In the genomic region with DNA sequence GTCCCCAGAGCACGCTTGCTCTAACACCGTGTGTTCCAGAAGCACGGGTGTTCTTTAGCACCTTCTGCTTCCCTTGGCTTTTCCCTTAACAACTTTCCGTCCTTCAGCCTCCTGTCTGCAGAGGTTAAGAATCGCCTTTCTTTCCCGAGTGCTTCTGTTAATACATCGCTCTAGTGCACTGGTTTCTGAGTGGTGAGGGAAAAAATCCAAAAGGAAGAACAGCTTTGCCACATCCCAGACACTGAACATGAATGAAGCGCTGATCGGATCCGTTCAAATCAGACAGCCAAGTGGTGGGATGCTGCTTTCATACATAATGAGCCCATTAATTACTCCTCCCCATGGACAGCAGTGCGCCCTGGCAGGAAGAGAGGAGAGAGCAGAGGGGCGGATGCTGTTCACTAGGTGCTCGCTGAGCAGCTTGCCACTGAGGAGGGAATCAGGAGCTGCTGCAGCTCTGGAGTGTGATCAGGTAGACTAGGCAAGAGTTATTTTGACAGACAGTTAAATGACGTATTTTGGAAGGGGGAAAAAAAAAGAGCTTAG, we compare ENCODE assay signal across 16 mouse cellular contexts. TPM values are rescaled to one million over a fixed set of nuclear protein-coding genes. Genes with fewer than 3 reads are reported as not detected.
A peak's percentile ranks its signal among the peaks of the same experiment; 100 is the strongest.
DNase-seq lines count a peak whose midpoint lies in the region; ATAC-seq lines count a peak whose summit lies in the region.
"Had no signal": no experiment of that assay in that cellular context is flagged by ENCODE, and none has a peak within 500 bp of the region (broad histone marks: within the 10 kb centered on the region; RNA-seq: fewer than 3 reads in every experiment).

No protein-coding gene starts in this region.

- H3K4me1 ChIP-seq in forebrain, embryonic 15.5 days = peaks cover 6% of the 10 kb centered on the region; the same call in 1 of the 2 replicates
- peaks cover 10% of the 10 kb centered on the region; the same call in 1 of the 2 replicates for H3K4me1 ChIP-seq in midbrain, embryonic 15.5 days
- H3K4me1 ChIP-seq: embryonic facial prominence, embryonic 12.5 days; lung, embryonic 15.5 days had no signal

- peak overlapping the region; percentile 19 for H3K4me3 ChIP-seq in forebrain, embryonic 15.5 days
- H3K4me3 ChIP-seq in midbrain, embryonic 15.5 days = peak overlapping the region; percentile 17
- H3K4me3 ChIP-seq: embryonic facial prominence, embryonic 12.5 days; lung, embryonic 15.5 days had no signal

- no peak for DNase-seq in cerebellum, adult 11-12 months
- DNase-seq in left cerebral cortex, postnatal 25 days (ENCODE audit: low spot score in 2 of 2) = peak; percentile 7 to 14
- DNase-seq in left cerebral cortex, postnatal 36 days (ENCODE audit: low spot score in 2 of 2) = no peak
- DNase-seq in ovary, postnatal 10 days (ENCODE audit: low spot score) = no peak
- no peak for DNase-seq in heart, postnatal 4 days
- DNase-seq: kidney, adult 9 months; thymus, postnatal 14 days had no signal

- 0 out of 2 replicates have a peak, but pooled peaks have one; percentile 31 for ATAC-seq in cerebellum, adult (ENCODE audit: insufficient number of reproducible peaks, low FRiP score, low TSS enrichment)
- ATAC-seq in forebrain, embryonic 15.5 days (replicated peaks) = peak; percentile 80
- ATAC-seq in midbrain, embryonic 15.5 days (replicated peaks) = peak; percentile 79

- WGBS in forebrain, embryonic 15.5 days = 33% methylated on average over 14 of the region's 14 CpGs
- WGBS in midbrain, embryonic 15.5 days = 34% methylated on average over 14 of the region's 14 CpGs

- intact Hi-C loops in left cerebral cortex, postnatal 25 days (cut with DNase I) = no loop called here
- intact Hi-C loops in left cerebral cortex, postnatal 36 days (cut with DNase I) = loop anchor here (5.0 to 10.0 kb wide), 2 partner anchors 233 to 770 kb away; no protein-coding TSS in a partner anchor

- no peak overlapping the region; the same call in 1 of the 2 replicates for H3K27ac ChIP-seq in forebrain, embryonic 15.5 days (replicated peaks)
- H3K27ac ChIP-seq in midbrain, embryonic 15.5 days = peak overlapping the region; percentile 33
- H3K27ac ChIP-seq: embryonic facial prominence, embryonic 12.5 days; lung, embryonic 15.5 days had no signal

- peak overlapping the region; percentile 27; the same call in 1 of the 2 replicates for H3K9ac ChIP-seq in forebrain, embryonic 15.5 days (replicated peaks)
- H3K9ac ChIP-seq in midbrain, embryonic 15.5 days = no peak overlapping the region
- H3K9ac ChIP-seq: embryonic facial prominence, embryonic 12.5 days; lung, embryonic 15.5 days had no signal

- H3K36me3 ChIP-seq in forebrain, embryonic 15.5 days = no peaks in the 10 kb centered on the region
- H3K36me3 ChIP-seq in midbrain, embryonic 15.5 days (replicated peaks) = no peaks in the 10 kb centered on the region
- H3K36me3 ChIP-seq: embryonic facial prominence, embryonic 12.5 days; lung, embryonic 15.5 days had no signal

- no peaks in the 10 kb centered on the region for H3K27me3 ChIP-seq in forebrain, embryonic 15.5 days
- H3K27me3 ChIP-seq in midbrain, embryonic 15.5 days (replicated peaks) = no peaks in the 10 kb centered on the region
- H3K27me3 ChIP-seq: embryonic facial prominence, embryonic 12.5 days; lung, embryonic 15.5 days had no signal

- H3K9me3 ChIP-seq in forebrain, embryonic 15.5 days = no peaks in the 10 kb centered on the region
- no peaks in the 10 kb centered on the region for H3K9me3 ChIP-seq in midbrain, embryonic 15.5 days
- H3K9me3 ChIP-seq: embryonic facial prominence, embryonic 12.5 days; lung, embryonic 15.5 days had no signal

- H3K4me2 ChIP-seq in forebrain, embryonic 15.5 days (replicated peaks) = peak overlapping the region; percentile 33
- H3K4me2 ChIP-seq in midbrain, embryonic 15.5 days = peak overlapping the region; percentile 35
- H3K4me2 ChIP-seq: embryonic facial prominence, embryonic 12.5 days; lung, embryonic 15.5 days had no signal

RNA-seq across cellular contexts. Expression of a gene that starts 42.0 kb away (rescaled TPM):
- 10 to 100 TPM in 1 of 2 experiments, 1 to 10 TPM in 1; 9.6 to 11.4 TPM for total RNA-seq in left cerebral cortex, postnatal 25 days (2021)
- 10 to 100 TPM; 11.1 to 12.6 TPM for total RNA-seq in left cerebral cortex, postnatal 36 days (2021)
- 3.6 and 3.7 TPM in 2 replicates for polyA plus RNA-seq in forebrain, embryonic 15.5 days (2015; fragmentation: Nextera tagmentation; extraction: Ambion mirVana)
- polyA plus RNA-seq in midbrain, embryonic 15.5 days (2015; fragmentation: Nextera tagmentation; extraction: Ambion mirVana) = 2.4 and 4.5 TPM in 2 replicates
- 10 to 100 TPM; 15.1 to 17.2 TPM for total RNA-seq in heart, postnatal 4 days (2021)

RNA-seq across cellular contexts. Expression of a gene that starts 54.2 kb away (rescaled TPM):
- 1 to 10 TPM in 1 of 2 experiments, under 1 TPM in 1; 0.87 to 2.2 TPM for total RNA-seq in left cerebral cortex, postnatal 25 days (2021)
- total RNA-seq in left cerebral cortex, postnatal 36 days (2021) = 1 to 10 TPM in 1 of 2 experiments, under 1 TPM in 1; 0.44 to 1.5 TPM
- polyA plus RNA-seq in forebrain, embryonic 15.5 days (2015; fragmentation: Nextera tagmentation; extraction: Ambion mirVana) = 0.56 and 0.83 TPM in 2 replicates
- polyA plus RNA-seq in midbrain, embryonic 15.5 days (2015; fragmentation: Nextera tagmentation; extraction: Ambion mirVana) = 1.2 and 2.0 TPM in 2 replicates
- not detected for total RNA-seq in heart, postnatal 4 days (2021)
- total RNA-seq: ES-E14; gastrocnemius, adult 18-20 months had no signal
- polyA plus RNA-seq: embryonic facial prominence, embryonic 12.5 days; heart, postnatal 0 days; lung, embryonic 15.5 days; small intestine, adult 2 months had no signal

Comparison
In these comparisons a context has a peak if more than half of its experiments do, and no peak if none do; other contexts are left out.
1. DNase-seq: peak in left cerebral cortex, postnatal 25 days (2 of 2); none in cerebellum, adult 11-12 months (single experiment), left cerebral cortex, postnatal 36 days (0 of 2), ovary, postnatal 10 days (single experiment) and heart, postnatal 4 days (single experiment).
2. Peak in every context shown above with its lines, with median percentiles within 50 percentile points of each other: ATAC-seq.